Mouse (Mus musculus): ENCODE results near the gene Gm128.

Gm128 gene

DNA sequence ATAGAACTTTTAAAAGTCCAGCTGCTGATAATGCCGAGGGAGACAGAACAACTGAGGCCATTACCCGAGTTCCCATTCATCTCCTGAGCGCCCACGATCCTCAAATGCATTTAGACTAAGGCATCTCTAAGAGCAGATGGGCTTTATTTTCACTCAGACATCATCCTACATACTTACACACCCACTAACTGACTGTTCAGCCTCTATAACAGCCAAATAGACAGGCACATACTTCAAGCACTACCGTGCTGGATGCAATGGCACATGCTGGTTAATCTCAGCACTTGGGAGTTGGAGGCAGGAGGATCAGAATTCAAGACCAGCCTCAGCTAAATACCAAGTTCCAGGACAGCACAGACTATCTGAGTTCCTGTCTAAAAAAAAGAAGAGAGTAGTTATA lies 28.4 kb upstream of the Gm128 start:
- in situ Hi-C loops (cut with MboI, MseI): loop anchor here in 1 of 2 experiments (10.0 kb wide), 1 partner anchor 125 kb away; the partner anchor contains the start of gene Tnfaip8l2

DNA sequence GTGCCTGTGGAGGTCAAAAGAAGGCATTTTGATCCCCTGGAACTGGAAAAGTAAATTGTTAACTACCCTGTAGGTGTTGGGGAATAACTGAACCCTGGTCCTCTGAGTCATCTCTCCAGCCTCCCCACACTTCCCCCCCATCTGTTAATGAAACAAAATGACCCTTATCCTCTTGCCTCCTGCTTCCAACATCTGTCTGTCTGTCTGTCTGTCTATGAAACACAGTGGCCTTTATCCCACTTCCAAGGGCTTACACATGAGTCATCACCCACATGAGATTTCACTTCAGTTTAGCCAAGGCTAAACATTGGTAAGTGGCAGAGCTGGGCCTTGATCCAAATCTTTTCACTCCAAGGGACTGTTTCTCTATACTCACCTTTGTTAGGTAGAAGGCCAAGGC lies 26.5 kb upstream of the Gm128 start:
- in situ Hi-C loops (cut with MboI, MseI): loop anchor here in 1 of 2 experiments (10.0 kb wide), 1 partner anchor 123 kb away; the partner anchor contains the start of gene Tnfaip8l2

DNA sequence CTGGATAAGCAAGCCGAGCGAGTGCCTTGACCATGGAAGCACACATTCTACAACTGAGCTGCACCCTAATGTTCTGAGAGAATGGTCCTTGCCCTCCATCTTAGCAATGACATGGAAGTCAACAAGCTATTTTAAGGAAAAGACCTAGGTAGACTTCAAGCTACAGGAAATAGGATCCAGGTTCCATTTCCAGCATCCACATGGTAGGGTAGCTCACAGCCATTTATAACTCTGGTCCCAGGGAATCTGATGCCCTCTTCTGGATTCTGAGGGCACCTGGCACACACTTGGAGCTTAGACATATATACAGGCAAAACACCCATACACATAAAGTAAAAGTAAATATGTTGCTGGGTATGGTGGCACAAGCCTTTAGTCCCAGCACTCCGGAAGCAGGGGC lies 24.7 kb upstream of the Gm128 start:
- in situ Hi-C loops (cut with MboI, MseI): loop anchor here in 1 of 2 experiments (10.0 kb wide), 1 partner anchor 121 kb away; the partner anchor contains the start of gene Tnfaip8l2

DNA sequence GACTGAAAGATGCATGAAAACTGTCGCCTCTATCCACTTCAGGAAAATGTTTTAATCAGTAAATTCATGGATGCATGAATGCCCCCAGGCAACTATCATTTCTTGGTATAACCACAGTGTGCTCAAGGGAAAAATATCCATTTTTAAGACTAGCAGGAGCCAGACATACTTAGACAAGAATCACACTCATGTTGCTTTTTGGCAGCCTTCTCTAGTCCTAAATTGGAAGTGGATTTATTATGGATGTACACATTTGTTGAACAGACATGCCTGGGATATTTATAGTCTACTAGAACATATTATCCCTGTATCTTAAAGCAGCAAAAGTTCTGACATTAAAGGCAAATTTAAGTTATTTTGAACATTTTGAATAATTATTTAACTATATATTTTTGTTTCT lies 23.3 kb upstream of the Gm128 start:
- in situ Hi-C loops (cut with MboI, MseI): loop anchor here in 1 of 2 experiments (10.0 kb wide), 1 partner anchor 120 kb away; the partner anchor contains the start of gene Tnfaip8l2

DNA sequence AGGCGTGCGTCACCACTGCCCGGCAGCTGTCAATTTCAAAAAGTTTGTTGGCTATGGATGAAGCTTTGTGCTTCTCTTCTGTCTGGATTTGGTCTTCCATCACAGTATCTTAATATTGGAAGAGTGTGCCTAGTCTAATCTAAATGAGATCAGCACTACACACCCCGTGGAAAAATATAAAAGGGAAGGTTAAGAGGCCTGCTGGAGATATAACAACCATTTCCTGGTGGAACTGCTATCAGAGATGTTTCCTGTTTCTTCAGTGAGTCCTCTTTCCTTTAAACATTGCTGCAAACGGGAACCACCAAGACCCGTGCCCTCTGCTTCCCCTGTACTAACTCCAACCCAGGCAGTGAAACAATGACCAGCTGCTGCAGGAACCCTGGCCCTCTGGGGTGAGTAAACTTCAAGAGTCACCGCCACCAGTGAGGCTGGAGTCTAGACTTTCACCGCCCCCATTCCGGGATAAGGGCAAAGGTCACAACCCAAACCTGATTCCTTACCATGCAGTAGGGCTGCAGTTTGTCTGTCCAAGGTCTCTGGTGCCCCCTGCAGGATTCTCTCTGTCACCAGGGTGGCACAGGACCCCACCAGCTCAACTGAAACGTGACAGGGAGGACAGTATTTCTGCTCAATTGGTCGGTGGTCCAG lies 21.8 kb upstream of the Gm128 start:
- in situ Hi-C loops (cut with MboI, MseI): loop anchor here in 1 of 2 experiments (10.0 kb wide), 1 partner anchor 118 kb away; the partner anchor contains the start of gene Tnfaip8l2

DNA sequence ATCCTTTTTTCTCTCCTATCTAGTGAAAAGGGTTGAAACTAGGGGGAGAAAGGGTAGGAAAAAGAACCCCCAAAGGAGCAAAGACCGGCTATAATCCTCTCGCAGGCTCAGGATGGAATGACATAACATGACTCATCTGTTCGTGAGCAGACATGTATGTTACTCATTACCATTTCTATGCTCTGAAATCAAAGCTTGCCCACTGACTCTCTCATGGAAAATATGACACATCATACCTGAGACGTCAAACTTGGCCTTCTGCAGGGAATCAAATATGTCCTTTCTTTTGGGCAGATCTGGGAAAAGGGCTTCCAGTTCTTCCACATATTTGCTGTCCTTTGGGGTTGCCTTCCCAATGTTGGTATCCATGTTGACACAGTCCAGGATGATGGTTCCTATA lies 20.6 kb upstream of the Gm128 start:
- in situ Hi-C loops (cut with MboI, MseI): loop anchor here in 1 of 2 experiments (10.0 kb wide), 1 partner anchor 117 kb away; the partner anchor contains the start of gene Tnfaip8l2

DNA sequence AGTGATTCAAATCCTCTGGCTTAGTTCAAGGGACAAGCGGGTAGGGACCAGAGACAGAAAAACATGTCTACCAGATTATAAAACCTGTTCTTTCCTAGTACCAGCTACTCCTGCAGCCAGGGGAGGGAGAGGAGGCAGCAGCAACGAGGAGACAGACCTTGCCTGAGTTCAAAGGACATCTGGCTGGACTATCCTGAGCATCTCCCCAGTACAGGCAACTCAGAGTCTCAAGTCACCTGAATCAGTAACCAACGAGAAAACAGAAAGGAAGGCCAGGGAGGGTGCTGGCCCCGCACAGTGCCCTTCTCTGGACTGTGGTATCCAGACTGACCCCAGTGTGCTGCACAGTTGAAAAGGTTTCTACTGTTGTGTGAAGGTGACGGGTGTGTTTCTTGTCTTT lies 15.5 kb upstream of the Gm128 start:
- in situ Hi-C loops (cut with MboI, MseI): loop anchor here in 1 of 2 experiments (5.0 kb wide), 1 partner anchor 50 kb away; no protein-coding TSS in a partner anchor

DNA sequence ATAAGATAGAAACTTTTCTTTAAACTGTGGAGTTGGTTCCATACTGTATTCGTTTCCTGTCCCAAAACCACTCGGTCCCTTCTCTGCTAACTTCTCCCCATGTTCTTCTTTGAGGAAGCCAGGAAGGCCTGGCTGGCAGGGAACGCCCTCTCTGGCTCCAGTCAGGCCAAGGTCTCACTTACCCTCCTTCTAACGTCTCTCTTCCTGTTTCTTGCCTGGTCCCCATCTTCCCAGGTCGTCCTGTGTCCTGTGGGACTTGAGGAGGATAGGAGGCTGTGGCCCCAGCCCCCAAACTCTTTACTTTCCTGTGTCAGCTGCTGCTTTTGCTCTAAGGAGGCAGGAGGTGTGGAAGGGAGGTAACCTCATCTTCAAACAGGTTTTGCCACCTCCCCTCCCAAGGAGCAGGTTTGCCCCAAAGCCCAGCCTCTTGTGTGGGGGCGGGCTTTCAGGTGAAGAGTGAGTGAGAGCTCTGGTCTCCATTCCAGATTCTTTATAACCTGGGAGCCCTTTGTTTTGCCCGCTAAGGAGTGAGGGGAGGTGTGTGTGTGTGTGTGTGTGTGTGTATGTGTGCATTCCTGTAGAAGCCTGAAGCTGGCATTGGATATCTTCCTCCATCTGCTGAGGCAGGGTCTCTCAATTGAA lies 9.5 kb upstream of the Gm128 start, which contains the start of gene Bnipl:
Gene Bnipl, minus strand, starts transcription at position 411 of the 642 bp plus-strand sequence.
- in situ Hi-C loops (cut with MboI, MseI): no loop called here

DNA sequence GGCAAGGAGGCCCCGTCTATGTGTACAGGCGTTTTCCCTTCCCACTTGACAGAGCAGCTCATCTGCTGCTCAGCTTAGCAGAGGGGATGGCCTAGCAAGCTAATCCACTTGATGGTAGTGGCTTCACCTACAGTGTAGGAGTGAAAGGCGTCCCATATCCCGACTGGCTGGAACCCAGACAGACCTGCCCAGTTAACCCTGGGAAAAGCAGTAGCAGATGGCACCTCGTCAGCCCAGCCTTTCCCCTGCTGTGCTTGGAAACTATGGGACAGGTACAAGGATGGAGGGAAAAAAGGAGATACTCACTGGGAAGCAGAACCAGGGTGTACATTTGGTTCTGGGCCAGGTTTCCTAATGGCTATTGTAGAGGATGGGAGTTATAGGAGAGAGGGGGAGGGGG lies 9.0 kb upstream of the Gm128 start:
- in situ Hi-C loops (cut with MboI, MseI): no loop called here

DNA sequence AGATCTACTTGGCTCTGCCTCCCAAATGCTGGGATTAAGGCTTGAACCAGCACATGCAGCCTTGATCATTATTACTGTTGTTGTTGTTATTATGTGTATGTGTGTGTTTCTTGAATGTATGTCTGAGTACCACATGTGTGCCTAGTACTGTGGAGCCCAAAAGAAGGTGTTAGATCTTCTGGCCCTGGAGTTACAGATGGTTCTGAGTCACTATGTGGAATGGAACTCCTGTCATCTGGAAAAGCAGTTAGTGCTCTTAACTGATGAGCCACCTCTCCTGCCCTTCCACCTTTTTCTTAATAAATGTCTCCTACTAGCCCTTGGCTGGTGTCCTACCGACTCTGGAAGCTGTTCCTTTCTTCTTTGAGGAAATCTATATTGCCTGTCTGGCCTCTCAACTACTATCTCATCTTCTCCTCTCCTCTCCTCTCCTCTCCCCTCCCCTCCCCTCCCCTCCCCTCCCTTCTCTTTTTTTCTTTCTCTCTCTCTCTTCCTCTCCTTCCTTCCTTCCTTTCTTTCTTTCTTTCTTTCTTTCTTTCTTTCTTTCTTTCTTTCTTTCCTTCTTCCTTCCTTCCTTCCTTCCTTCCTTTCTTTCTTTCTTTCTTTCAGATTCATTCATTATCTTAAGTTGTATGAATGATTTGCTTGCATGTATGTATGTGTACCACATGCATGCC lies 6.4 kb upstream of the Gm128 start:
- in situ Hi-C loops (cut with MboI, MseI): no loop called here

DNA sequence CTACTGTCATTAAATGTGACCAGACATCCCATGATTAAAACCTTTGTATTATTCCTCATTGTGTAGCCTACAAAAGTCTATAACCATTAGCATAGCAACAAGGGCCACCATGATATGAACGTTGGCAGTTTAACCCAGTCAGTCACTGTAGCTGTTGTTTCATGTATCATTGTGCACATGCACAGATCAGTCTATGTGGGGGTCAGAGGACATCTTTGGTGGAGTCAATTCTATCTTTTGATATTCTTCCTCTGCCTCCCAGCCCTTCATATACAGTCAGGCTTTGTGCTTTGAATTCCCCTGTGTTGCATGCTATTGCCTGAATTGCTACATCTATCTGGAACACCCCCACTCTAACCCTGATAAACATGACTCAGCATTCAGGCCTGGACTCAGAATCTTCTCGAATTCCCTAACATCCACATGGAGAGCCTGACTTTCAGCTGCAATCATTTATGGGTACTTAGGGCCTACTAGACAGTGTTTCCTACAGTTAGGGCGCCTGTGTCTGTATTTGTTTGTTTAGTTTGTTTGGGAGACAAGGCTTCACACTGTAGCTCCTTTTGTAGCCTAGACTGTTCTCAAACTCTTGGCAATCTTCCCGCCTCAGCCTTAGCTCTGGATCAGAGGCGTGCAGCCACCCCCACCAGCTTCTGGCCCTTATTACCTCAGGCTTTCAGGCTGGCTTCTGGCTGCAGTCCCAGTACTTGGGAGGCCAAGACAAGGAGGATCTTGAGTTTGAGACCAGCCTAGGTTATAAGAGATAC lies 5.2 kb upstream of the Gm128 start:
- in situ Hi-C loops (cut with MboI, MseI): no loop called here

DNA sequence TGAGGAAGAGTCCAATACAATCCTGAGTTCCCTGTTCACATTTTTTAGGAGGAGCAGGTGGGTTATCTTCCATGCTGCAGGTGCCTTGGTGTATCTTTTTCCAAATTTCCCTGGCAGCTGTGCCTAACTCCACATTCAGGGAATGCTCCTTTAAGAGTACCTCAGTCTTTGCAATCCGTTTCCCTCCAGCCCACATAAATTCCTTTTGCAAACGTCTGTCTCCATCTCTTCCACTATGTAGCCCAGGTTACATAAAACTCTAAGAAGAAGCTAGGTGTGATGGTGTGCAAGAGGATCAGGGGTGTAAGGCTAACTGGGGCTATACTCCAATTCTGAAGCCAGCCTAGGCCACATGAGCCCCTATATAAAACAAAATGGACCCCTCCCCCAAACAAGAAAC lies 1.7 kb upstream of the Gm128 start:
- in situ Hi-C loops (cut with MboI, MseI): no loop called here

DNA sequence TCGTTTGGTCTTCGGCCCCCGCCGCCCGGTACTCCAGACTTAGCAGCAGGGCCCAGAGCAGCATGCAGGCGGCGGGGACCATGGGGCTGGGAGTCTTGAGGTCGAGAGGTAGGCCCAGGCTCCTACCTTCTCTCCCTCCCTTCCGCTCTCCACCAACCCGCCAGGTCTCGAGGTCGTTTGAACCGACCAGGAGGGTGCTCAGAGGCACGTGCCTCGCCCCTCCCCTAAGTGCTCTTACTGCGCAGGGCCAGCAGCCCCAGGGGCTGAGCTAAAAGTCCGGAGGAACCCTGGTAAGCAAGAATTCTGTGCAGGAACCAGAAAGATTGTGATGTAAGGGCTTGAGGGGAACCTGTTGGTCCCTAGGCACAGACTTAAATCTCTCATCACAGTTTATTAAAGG lies 498 bp downstream of the Gm128 start:
- in situ Hi-C loops (cut with MboI, MseI): no loop called here

DNA sequence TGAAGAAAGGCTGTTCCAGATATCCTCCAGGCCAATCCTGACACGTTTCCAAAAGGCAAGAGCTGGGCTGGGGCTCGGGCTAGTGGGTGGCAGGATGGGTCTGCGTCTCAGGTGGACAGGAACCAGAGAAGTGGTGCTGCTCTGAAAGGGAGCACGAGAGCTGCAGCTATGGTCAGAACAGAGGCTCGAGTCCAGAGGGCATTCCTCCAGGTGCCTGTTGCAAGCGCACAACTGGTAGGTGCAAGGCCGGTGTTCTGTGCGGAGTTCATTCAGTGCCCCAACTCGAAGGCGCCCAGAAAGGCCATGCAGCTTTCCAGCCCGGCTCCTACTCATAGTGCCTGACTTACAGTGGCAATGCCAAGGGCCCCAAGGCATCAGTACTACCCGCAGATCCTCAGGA lies 1.4 kb downstream of the Gm128 start:
- in situ Hi-C loops (cut with MboI, MseI): no loop called here

DNA sequence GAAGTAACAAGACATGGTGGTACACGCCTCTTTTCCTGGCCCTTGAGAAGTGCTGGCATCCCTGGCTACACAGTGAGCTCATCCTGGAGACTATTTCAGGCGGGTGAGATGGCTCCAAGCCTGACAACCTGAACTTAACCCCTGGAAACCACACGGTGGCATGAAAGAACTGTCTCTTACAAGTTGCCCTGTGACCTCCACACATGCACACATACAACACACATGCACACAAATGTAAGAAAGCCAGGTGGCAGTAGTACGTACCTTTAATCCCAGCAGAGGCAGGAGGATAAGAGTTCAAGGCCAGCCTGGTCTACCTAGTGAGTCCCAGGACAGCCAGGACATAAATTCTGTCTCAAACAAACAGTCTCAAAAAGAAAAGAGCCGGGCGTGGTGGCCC lies 2.4 kb downstream of the Gm128 start:
- in situ Hi-C loops (cut with MboI, MseI): no loop called here

DNA sequence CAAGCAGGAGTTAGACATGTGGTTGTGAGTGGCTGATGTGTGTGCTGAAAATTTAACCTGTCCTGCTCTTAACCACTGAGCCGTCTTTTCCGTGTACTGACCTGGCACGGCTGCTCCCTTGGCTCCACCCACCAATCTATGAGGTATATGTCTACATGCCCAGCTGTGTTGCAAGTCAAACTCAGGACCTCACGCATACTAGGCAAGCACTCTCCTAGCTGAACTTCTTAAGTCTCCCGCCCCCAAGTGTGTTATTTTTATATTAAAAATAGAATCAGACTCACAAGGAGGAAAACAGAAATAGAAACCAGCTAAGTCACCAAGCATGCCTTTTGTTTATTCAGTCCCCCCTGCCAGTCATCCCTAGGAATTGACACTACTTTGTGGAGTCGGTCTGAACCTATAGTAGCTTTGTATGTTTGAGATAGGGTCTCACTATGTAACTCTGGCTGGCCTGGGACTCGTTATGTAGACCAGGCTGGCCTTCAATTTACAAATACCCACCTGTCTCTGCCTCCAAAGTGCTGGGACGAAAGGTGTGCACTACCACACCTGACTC lies 3.8 kb downstream of the Gm128 start:
- in situ Hi-C loops (cut with MboI, MseI): no loop called here

DNA sequence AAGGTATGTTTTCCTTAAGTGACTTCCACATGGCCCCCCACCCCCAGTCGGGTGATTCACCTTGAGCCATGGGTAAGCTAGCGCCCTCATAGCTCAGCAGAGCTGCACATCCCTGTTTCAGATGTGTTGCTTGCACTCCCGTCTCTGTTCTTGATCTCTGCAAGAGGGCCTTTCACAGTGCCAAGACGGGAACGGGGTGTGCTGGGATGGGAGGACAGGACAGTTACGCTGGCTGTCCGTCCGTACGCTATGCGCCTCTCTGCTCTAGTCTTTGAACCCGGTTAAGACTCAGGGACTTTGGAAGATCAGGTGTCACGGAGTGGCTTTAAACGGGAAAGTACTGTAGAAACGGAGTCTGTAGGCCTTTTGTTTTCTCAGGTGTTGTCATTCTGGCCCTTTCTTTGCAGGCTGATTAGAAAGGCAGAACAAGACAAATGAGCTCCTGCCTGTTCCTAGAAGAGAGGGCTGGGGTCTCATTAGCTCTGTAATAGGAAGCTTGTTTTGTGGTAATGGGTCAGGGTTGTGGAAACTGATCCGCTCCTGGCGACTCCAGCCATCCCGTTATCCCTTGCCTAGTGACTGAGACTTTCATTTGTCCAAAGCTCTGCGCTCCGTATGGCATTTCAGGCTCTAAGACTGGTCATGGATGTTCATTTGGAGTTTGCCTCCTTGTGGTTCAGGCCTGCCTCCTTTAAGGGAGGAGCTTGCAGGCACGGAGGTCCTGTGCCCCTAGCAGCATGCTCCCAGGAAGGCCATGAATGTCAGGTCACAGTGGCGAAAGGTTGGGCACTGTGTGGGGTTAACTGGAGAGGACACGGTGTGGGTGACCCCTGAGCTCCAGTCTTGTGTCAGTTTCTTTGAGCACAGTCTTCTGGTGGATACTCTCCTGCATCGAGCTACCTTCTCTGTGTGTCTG lies 5.8 kb downstream of the Gm128 start:
- in situ Hi-C loops (cut with MboI, MseI): no loop called here

DNA sequence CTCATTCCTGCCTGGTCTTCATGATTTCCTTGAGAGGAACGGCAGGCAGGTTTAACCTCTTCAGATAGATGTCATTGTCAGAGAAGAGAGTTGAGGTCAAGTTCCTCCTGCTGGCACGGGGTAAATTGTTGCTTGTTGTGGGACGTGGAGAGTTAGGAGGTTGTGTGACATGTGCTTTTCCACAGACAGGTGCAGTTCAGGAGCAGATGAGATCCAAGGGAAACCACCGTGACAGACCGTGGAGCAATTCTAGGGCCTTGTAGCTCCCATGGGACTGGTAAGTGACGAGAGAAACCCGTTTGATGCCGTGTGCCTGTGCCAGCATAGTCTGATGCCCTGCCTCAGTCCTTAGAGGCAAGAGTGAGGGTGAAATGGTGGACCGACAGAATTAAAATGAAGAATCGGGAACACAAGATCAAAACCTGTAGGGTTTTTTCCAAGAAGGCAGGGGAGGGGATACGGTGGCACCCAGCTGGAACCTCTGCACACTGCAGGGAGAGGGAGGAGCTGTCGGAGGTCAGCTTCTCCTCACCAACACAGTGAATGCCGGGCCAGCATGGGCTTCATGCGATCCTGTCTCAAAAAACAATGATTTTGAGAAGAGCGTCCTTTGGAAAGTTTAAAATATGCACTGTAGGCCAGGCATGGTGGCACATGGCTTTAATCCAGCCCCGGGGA lies 8.0 kb downstream of the Gm128 start:
- in situ Hi-C loops (cut with MboI, MseI): no loop called here

DNA sequence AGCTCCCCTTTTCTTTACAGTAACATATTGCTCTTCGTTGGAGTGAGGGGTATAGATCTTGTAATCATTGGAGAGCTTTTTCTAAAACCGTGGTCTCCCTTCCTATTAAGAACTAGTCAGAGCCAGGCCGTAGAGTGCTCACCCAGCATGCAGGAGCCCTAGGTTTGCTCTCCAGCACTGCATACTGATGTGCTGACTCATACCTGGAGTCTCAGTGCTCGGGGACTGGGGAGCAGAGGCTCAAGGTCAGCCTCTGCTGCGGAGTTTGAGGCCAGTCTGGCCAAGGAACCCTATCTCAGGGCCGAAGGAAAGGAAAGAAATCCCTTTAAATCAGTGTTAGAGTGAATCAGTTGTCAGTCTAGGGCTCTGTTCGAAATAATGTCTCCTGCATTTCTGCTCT lies 8.6 kb downstream of the Gm128 start:
- in situ Hi-C loops (cut with MboI, MseI): no loop called here

Data from T-helper 17 cell (primary cell).